Mouse (Mus musculus): ENCODE measurements around the gene Aprt.

DNA sequence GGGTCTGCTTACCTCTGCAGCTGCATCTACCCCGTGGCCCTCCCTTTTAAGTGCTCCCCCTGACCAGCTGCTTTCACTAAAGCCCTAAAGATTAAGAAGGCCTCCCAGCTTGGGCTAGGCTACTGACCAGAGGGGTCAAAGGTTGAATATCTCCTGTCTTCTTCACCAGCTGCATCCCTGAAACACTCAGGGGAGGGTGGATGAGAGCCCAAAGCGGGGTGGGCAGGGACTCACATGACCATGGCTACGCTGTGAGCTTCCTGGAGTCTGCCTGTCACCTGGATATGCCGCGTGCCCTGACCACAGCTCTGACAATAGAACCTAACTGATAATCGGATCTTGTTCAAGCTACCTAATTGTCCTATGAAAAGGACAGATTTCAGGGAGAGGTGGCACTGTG is 46.0 kb upstream of the Aprt start, which contains the start of gene Pabpn1l:
- TF ChIP-seq HCFC1 (IDR thresholded peaks at IDR 0.05; ENCODE audit: borderline replicate concordance, insufficient read depth, low read length) (no peak), CHD2 (IDR thresholded peaks at IDR 0.05; ENCODE audit: low read depth, low read length) (no peak), MAFK (IDR thresholded peaks at IDR 0.05; ENCODE audit: insufficient read depth, low read depth, low read length) (no peak), ZNF384 (IDR thresholded peaks at IDR 0.05; ENCODE audit: low read depth, low read length) (no peak), ZC3H11A (IDR thresholded peaks at IDR 0.05; ENCODE audit: borderline replicate concordance, low read depth, low read length) (no peak)

All from ES-E14 (cell line).